Mouse (Mus musculus): ENCODE data around the gene Cdh4.

The Cdh4 gene

DNA sequence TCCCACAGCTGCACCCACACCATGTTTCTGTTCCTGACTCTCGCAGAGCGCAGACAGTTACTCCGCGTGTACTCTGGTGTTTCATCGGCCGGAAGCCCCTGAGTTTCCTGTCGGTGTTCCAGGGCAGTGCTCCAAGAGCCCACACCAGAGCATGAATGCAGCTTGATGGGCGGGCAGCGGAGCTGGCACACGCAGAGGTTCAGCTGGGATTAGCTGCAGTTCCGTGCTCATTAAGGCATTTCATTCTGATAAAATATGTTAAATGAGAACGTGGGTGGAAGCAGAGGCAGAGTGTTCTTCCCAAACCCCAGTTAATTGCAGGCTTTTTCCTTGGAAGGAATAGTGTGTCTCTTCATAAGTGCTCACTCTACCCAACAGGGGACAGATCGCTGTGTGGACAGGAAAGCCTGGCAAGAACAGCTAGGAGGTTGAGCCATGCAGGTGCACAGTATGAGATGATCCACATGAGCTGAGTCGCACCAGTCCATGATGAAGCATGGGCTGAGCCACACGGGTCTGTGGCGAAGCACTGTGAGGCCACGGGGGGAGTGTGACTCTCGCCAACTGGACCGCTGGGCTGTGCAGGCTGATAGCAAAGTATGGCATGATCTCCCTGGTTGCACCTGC lies 357.8 kb downstream of the Cdh4 start:
- DNase-seq = no peak

DNA sequence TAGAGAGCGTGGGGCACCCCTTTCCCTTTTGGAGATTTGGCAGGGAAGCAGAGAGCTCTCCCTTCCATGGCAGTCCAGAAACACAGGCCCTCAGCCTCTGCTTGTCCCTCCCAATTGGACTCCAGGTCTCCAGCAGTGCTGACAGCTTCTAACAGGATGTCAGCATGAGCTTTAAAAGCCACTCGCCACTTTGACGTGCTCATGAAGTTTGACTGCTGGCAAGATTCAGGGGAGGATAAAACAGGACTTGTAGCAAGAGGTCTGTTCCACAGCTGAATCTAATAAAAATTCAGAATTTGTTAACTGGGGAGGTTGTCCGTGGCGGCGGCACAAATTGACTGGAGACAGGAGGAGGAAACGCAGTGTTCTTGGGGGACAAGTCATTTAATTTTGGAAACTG lies 358.8 kb downstream of the Cdh4 start:
- DNase-seq = no peak

DNA sequence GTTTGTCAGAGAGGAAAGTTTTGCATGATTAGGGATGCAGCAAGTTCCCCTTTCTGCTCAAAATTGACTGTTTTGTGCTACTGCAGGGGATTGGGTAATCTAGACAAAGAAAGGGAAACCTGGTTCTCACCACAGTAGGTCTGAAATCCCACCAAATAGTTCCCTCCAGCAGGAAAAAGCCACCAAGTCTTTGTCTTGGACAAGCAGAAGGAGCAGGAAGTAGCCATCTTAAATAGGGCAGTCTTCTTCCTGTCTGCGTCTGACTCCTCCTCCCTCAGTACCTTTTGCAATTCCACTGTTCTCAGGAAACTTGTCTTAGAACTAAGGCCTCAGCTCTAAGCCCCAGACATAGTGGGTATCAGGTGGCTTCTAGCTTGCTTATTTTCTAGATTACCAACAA lies 360.2 kb downstream of the Cdh4 start:
- DNase-seq = no peak

DNA sequence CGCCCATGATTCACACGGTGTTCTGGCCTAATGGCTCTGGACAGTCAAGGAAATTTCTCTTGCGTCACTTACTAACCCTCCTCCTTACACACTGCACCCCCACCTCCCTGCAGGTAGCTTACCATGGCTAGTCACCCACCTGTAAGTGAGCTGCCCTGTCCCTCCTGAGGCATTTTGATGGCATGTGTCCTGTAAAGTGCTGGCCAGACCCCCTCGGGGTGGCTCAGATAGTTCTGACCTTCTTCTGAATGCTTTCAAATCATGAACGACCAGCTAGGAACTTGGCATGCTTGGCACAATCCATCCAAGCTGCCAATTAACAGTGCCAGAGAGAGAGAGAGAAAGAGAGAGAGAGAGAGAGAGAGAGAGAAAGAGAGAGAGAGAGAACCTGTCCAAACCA lies 368.9 kb downstream of the Cdh4 start:
- DNase-seq = no peak

DNA sequence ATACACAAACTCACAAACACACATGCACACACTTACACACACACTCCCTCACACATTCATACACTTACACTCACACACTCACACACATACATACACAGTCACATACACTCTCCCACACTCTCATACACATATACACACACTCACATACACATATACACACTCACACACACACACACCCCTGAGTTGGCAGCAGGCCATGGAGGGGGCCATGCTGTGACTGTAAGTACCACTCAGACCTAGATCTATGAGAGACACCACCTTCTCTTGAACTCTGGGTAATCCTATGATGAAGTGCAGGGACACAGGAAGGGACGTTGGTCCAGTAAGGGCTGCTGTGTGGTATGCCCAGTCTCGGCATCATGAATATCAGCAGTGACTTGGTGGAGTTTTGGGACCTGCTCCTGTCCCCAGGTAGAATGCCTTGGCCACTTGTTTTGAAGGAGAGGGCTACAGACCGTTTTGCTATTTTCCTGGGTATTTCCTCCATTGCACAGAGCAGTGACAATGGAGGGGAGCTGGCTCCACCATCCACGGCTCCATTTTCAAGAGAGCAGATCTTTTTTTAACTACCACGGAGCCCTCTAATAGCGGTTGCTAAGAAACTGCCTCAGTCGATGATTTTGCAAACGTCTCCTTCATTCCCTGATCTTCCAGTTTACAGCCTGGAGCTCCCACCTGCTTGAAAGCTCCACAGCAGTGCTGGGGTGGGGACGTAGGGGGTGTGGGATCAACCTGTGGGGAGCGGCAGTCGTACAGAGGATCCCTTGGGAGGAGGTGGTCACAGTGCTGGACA lies 371.0 kb downstream of the Cdh4 start:
- DNase-seq = no peak

DNA sequence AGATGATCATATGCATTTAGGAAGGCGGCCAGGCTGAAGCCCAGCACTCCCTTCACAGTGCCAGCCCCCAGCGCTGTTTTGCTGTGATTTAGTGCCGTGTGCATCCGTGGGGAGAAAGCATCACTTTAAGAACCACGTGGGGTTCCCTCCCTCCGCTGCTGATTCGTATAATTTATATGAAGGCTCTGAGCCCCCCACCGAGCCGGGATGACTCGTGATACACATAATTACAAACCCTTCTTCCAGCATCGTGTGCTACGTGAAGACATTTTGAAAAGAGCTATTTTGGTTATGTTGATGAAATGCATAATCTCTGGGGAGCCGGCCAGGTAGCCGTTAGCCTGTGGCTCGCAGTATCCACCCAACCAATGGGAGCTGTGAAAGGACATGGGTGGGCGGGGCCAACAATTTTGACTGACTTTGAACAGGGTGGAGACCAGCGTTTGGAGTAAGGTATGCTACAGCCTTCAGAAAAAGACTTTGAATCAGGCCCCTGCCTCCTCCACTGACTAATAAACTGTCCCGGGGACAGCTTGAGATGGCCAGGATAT lies 382.6 kb downstream of the Cdh4 start:
- DNase-seq = no peak

DNA sequence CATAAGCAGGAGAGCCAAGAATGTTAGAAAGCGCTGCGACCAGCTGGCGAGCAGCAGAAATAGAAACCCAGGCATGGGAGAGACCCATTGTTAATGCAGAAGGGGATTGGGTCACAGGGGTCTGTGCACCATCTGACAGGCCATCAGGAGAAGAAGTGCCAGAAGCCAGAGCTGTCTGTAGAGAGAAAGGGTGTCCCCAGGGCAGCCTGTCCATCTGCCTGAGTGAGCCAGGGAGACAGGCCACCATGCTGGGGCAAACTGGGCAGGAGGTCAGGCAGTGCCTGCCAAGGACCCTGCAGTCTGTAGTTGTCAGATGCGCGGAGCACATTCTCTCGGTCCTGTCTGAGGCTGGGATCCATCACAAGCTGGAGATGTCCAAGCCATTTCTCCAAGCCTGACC lies 386.7 kb downstream of the Cdh4 start:
- no peak for DNase-seq

DNA sequence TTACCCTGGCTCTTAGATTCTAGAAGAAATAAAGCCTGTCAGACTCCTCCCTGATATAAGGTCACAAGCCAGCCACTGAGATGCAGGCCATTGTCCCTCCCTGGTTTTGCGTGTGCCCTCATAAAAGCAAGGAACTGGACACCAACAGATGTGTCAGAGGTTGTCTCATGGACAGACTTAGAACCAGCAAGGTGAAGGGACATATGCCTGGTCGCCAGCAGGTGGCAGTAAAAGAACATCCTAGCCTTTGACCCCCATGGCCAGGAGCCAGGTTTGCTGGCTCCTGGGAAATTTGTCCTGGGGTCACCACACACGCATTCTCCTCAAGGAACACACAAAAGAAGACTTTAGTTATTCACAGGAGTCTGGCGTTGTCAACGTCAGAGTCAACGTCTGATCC lies 387.7 kb downstream of the Cdh4 start:
- DNase-seq = no peak

DNA sequence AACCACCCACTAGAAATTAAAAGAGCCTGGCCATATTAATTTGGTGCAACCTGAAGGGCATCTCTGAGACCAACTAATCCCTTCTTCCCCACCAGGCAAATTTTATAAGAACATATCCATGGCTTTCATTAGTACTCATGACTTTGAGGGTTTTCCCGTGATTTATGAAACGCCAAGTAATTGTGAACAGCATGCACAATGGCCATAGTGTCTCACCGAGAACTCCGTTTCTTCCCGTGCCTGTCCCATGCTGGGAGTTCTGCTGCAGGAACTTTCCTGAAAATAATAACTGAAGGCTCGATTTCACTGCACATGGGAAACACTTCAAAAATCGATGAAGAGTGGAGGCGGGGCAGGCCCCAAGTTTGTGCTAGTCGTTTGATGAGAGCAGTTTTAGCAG lies 392.7 kb downstream of the Cdh4 start:
- DNase-seq = no peak

DNA sequence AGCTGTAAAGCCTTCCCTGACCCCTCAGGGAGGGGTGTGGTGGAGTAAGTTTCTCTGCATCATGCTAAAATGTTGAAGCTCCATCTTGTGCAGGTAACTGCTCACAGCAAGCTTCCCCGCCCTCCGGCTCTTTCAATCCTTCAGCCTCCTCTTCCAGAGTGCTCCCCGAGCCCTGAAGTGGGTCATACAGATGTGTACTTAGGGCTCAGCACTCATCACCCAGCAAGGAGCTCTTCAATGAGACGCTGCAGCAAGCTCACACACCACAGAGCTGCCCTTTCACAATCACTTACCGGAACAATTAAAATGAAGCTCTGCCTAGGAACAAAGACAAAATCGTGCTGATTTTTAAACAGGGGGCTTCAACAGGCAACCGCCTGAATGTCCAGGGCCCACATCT lies 393.3 kb downstream of the Cdh4 start:
- no peak for DNase-seq

DNA sequence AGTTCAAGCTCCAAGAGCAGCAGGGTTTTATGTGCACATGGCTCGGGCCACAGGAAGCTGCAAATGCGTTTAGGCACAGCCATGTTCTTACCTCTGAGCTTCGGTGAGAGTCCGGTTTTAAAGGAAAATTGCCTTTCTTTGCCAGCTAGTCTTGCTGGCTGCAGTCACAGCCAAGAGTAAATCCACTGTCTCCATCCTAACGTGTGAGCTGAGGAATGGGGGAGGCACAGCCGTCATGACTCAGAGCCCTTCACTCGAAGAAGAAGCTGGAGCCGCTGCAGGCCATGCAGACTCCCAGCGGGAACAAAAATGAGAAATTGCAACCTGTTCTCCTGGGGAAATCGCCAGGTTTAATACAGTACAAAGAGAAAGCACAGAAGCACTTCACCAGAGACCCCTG lies 395.0 kb downstream of the Cdh4 start:
- no peak for DNase-seq

DNA sequence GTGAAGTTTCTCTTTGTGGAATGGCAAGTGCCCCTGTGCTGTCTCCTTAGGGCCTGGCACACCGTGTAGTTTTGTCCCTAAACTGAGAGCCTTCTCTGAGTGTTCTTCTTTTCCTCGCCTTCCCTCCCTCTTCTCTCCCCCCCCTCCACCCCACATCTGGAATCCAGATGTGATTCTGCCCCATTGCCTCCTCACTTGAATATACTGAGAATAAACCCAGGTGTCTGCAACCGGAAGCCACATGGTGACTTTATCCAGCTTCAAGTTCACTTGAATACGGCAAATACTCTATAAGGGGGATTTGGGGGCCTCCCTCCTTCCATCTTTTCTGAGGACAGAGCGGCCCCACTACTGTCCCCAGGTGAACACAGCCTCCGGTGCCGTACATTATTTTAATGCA lies 395.8 kb downstream of the Cdh4 start:
- no peak for DNase-seq

DNA sequence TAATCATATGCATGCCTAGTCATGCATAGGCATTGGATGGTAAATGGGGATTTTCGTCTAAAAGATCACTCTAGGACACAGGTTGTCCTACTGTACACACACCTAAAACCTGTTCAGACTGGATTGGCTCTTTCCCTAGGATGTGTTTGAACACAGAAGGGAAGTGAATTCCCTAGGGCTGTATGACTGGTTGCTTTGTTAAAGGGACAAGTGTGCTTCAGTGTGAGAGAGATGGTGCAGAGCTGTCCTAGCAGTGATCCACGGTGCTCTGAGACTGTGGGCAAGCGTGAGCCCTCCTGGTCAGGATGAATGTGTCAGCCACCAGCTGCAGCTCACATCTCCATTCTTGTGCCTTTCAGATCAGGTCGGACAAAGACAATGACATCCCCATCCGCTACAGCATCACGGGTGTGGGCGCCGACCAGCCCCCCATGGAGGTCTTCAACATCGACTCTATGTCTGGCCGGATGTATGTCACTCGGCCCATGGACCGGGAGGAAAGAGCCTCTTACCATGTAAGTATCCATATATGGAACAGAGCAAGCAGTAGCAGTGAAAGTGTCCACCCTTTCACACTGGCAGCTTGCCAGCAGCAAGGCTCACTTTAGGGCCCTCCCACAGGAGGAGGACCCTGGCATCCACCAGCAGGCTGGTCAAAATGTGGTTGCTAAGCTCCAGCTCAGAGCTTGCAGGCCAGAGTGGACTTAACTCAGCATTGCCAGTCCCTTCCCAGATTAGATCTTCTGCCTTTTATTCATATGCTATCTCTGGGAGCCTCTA lies 400.6 kb downstream of the Cdh4 start:
- no peak for DNase-seq

DNA sequence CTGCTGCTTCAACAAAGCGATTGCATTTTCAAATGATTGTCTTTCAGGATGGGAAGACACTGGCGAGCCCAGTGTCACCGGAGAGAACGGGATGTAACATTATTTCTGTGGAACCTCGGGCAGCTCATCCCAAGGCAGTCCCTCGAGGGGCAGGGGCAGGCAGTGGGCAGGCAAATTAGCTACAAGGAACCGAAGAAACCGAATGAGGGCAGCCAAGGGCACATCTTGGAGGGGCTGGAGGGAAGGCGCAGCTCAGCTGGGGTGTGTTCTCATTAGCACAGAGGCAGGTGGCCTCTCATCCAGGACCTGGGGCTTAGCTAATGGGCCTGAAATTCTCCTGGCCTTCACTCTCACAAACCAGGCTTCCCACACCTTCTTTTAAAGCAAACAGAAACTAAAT lies 407.5 kb downstream of the Cdh4 start:
- DNase-seq = no peak

DNA sequence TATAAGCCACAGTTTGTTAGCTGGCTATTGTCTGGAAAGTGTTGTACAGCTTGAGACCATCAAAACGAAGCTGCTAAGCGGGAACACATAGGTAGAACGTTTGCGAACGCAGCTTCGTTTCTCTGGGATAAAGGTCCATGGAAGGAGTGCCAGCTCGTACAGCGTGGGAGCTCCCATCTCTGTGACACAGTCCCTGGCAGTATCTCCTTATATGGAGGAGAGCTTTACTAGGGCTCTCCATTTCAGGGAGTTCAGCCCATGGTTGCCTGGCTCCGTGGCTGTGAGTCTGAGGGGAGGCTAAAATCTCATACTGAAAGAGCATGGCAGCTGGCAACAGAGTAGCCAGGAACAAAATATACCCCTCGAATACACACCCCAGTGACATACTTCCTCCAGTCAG lies 409.9 kb downstream of the Cdh4 start:
- no peak for DNase-seq

DNA sequence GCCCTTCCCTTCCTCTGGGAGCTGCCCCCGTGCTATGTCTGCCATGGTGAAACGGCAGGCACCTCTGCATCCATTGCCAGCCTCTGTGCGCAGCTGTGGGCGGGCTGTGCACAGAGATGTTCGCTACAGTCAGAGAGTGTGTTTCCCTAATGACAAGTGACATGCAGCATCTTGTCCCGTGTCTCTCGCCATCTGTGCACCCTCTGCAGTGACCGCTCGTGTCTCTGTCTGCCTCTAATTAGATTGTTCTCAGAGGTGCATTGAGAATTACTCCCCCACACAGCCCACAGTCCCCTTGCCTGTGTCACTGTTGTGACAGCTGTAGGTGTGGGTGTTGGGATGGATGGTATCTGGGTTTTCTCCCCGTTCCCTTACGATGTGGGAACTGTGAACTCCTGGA lies 410.6 kb downstream of the Cdh4 start:
- DNase-seq = no peak

DNA sequence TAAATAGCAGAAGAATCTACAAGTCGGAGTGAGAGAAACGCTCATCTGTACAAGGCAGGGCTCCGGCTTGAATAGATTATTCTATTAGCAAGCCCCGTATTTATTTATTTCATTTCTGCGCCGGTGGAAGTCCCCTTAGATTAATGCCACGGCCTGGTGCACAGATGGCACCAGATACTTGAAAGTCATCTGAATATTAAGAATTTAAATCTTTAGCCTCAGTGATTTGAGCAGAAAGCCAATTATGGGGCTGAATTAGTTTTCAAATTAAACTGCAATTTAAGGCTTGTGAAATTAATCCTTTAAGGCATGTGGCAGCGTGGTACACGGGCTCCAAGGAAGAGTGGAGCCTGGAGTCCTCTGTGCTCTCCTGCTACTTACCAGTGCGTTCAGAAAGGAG lies 411.7 kb downstream of the Cdh4 start:
- DNase-seq = no peak

DNA sequence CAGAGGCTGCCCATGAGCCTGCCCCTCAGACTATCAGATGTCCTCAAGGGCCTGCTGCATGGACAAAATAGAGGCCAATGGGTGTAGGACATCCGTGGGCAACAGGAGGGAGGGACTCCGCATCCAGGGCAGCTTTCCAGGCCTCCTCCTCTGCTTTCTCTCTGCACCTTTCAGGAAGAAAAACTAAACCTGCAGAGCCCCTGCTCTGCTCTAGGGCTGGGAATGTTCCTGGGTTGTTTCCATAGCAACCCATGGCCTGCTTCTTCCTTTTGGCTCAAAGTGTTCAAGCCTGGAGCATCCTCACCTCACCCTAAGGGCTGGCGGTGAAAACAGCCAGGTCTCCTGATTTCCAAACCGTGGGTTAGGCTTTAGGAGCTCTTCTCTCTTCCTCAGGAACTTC lies 414.9 kb downstream of the Cdh4 start:
- no peak for DNase-seq

DNA sequence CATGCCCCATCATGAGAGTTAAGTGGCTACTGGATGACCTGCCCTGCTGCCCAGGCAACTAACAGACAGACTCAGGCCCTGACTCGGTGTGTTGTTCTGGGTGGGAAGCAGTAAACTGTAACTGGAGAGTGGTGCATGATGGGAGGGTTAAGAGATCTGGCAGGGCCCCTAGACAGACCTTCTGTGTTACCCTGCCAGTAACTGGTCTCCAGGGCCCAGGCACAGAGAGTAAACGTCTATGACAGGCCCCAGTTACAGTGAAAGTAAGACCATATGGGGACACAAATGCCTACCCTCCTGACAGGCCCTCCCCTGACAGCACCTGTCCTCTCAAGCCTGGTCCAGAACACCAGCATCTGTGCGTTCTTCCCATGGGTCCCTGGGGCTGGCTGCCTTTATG lies 420.4 kb downstream of the Cdh4 start:
- DNase-seq = no peak

DNA sequence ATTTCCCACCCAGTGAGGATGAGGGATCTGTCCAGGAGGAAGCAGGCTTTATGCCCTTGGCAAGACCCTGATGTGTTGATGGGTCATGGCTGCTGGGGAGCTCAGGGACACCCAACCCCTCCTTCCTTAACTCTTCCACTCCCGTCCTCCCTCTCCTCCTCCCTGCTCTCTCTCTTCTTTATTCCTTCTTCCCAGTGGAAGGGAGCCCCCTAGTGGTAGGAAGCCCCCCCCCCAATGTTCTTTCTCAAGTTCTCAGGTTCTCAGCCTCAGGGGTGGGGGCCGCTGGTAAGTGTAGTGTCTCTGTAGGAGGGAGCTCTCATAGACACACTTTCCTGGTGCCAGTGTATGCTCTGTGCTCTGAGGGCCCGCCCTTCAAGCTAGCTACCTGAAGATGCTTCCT lies 421.0 kb downstream of the Cdh4 start:
- no peak for DNase-seq

DNA sequence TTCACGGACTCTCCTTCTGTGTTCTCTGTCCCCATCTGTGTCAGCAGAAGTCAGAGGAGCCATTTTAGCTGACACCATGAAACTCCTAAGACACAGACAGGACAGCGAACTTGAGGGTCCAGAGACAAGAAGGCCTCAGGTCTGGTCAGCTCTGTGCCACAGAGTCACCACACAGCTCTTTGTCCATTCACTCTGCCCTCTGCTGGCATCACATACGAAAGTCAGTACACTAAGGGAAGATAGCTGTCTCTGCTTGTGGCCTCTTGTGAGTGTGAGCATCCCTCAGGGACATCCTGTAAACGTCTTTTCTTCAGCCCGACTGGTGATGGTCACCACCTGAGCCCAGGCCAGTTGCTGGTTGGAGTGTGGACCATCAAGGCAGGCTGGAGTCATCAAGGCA lies 422.9 kb downstream of the Cdh4 start:
- no peak for DNase-seq

DNA sequence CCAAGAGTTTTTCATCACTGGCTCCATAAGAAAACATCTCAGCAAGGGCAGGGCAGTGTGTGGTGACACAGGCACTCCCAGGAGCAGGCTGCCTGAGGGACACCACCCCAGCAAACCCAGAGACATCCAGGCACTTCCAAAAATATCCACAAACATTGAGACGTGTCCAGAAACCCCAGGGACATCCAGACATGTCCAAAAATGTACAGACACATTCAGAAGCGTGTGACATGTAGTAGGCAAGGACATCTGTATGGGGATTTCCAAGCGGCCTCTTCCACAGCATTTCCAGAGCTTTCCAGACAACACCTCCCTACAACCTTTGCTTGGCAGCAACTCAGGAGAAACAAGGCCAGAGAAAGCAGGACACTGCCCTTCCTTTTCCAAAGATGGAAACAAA lies 425.4 kb downstream of the Cdh4 start:
- peak; percentile 91 for DNase-seq

DNA sequence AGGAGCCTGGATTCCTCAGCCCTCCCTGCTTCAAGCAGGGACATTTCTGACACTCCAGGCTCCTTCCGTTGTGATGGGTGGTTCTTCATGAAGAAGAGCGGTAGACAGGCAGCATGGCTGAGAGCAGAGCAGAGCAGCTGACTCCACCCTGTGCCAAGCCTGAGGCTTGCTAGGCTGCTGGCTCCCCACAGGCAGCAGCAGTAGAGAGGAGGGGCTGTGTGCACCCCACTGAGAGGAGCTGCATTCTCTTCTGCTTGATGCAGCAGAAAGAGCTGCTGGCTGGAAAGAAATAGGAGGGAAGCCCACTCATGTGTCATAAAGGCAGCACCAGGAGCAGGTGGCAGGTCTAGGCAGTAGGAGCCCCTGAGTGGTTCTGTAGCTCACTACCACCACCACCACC lies 427.6 kb downstream of the Cdh4 start:
- DNase-seq = no peak

DNA sequence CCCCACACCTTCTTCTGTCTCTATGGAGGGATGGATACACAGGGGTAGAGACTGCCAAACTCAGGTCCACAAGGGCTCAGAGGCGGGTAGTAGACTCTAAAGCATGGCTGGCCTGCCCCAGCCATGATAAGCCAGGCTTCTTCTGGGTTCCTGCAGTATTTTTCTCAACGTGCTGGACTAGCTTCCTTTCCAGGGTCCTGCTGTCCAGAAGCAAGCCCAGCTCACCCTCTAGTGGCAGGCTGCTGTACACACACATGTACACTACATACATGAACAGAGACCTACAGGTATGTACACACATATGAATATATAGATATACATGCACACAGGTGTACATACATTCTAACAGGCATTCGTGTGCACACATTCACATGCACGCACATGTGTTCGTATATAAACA lies 430.5 kb downstream of the Cdh4 start:
- DNase-seq = no peak
